Mouse (Mus musculus): ENCODE data around the gene Pcdh8.

Pcdh8 gene

DNA sequence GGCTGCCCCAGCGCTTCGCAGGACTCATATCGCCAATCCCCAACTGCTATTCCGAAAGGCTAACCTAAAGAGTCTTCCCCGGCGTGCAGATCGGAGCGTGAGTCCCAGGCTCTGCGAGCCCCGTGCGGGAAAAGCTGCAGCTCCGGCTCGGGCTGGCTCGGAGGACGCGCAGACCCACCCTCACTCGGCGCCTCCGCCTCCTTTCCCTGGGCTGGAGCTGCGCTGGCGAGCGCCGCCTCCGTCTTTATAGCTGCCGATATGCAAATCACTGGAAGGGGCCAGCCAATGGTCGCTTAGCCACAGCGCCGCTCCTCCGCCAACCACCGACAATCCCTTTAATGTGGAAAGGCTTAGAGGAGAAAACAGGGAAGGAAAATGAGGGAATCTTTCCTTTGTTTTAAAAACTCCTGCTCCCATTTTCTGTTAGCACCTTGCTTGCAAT, at the start of gene Pcdh8:
TSS of gene Pcdh8 (minus strand) at position 219 of the 442 bp plus-strand sequence.
- DNase-seq (ENCODE audit: low spot score) = peak; percentile 81

DNA sequence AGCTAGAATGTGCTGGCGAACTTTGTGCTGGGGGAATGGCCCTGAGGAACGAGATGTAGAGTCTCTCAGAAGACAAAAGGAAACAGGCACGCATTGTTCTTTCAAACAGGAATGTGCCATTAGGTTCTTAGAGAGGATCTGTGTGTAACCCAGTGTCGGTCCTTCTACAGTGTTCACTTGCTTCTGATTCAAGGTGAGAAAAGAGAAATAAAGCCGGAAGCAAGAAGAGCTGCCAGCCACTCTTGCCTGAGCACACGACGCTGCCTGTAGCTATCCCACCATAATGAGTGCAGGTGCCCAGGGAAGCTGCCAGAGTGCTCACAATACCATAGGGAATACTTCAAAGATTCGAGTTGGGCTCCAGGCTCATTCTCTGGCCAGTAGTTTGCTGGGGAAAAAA, 43.6 kb upstream of the Pcdh8 start:
- no peak for DNase-seq (ENCODE audit: low spot score)

DNA sequence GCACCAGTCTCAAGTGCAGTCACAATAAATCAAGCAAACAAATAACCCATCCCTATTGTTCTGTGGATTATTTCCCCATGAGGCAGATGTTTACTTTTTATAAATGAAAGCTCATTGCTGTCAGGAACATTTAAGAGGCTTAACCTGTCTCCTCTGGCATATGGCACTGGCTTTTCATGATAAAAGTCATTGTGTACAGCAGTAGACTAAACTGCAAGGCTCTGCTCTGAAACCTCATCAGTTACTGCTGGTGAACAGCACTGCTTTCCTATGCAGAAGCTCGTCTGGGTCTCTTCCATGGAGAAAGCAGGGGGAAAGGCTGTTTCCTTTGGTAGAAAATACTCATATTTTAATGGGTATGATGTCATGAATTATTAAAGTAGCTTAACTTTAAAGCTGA, 43.0 kb upstream of the Pcdh8 start:
- DNase-seq (ENCODE audit: low spot score) = no peak

DNA sequence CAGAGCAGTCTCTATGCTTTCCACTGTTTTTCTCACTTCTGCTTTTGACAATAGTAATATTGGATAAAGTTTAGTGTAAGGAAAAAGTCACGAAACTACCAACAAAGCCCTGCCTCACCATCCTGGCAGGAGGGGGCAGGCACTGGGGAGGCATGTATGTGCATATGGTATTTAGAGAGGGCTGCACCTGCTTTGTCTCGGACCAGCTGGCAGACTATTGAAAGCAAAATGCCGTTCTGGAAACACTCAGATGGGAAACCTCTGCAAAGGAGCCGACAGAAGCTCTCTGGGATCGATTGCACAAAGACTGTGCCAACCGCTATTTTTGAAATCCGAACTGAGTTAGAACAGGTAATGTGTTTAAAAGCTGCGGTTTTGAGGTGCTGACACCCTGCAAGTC, 22.1 kb upstream of the Pcdh8 start:
- no peak for DNase-seq (ENCODE audit: low spot score)

DNA sequence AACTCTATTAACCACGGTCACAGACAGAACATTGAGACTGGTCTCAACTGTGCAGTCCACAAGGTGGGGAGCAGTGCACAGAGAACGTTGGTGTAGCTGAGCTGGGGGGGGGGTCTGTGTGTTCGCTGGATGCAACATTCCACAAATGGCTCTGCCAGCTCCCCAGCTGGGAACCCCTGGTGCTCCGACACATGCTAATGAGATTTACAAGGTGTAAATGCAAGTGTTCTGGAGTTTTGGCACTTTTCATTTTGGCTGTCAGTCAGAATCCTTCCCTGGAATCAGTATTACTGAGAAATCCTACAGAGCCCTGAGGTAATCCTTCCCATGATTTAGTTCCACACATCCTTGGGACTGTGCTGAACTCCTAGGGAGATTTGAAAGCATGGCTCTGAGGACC, 18.4 kb upstream of the Pcdh8 start:
- no peak for DNase-seq (ENCODE audit: low spot score)

DNA sequence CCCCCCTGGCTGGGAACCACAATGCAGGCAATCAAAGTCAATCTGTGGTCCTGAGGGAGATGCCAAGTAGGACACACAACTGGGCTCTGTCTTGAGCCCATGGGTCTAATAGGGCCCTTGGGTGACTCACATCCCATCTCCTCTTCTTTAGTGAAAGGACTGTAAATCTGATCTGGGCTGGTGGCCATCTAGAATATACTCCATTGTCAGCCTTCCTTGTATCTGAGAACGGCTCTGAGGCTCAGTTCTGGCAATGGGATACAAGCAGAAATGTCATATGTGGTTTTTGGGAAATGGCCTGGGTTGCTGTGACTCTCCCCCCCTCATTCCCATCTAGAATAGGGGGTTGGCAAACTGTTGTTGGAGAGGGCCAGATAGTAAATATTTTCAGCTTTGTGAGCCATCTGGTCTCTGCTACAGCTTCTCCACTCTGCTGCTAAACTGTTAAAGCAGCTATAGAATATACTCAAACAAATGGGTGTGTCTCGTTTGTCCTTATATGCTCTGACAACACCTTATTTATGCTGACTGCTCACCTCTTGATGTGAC, 17.6 kb upstream of the Pcdh8 start:
- DNase-seq (ENCODE audit: low spot score) = no peak

DNA sequence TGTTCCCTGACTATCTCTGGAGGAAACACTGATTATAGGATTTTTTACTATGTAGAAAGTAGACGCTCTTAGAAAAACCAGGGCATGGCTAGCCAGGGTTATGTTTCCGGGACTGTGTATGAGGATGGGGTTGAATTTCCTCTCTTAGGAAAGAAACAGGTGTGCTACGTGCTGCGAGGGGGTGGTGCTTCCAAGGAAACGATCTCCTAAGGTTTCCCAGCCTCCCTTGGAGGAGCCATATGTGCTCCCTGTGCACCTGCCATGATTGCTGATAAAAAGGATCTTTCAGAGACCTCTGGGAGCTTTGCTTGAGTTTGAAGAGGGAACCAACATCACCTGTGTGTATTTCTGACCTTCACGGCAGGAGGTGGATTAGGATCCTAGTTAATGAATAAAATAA, 16.8 kb upstream of the Pcdh8 start:
- DNase-seq (ENCODE audit: low spot score) = no peak

DNA sequence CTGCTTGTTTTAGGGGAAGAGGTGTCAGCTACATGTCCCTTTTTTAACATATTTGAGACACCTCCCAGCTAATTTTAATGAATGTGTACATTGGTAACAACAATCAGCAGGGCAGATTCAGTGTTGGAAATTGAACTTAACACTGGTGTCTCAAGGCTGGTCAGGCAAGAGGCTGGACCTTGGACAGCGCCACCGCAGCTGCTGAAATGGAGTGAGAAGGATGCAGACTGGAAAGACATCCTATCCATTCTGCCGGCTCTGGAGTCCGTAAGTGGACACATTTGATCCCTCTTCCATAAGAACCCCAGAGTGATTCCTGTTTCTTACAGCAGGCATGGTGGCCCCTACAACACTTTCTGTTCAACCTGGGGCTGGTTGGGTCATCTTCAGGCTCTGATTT, 14.3 kb upstream of the Pcdh8 start:
- DNase-seq (ENCODE audit: low spot score) = no peak

DNA sequence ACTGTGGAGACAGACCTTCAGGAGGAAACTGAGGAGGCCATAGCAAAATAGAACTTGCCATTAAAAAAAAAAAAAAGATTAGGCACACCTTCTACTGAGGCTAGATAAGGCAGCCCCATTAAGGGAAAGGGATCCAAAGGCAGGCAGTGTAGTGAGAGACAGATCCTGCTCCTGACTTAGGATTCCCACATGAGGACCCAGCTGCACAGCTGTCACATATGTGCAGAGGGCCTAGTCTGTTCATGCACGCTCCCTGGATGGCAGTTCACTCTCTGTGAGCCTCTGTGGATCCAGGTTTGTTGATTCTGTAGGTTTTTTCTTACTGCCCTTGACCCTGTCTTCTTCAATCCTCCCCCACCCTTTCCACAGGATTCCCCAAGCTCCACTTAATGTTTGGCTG, 9.8 kb upstream of the Pcdh8 start:
- DNase-seq (ENCODE audit: low spot score) = no peak

DNA sequence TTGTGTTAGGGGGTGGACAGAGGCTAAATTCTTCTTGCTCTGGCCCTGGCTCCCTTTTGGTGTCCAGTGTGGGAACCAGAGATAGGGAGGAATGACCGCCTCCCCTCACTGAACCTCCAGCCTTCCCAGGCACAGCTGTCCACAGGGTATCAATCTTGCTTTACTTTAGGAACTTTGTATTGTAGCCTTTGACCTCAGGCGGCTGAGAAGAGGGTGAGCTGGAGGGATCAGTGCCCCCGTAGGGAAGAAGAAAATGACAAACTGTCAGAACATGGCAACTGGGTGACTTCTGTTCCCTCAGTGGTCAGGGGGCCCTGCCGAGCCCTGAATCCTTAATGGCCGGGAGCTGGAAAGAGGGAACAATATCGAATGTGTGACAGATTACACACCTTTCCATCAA, 9.2 kb upstream of the Pcdh8 start:
- DNase-seq (ENCODE audit: low spot score) = no peak

DNA sequence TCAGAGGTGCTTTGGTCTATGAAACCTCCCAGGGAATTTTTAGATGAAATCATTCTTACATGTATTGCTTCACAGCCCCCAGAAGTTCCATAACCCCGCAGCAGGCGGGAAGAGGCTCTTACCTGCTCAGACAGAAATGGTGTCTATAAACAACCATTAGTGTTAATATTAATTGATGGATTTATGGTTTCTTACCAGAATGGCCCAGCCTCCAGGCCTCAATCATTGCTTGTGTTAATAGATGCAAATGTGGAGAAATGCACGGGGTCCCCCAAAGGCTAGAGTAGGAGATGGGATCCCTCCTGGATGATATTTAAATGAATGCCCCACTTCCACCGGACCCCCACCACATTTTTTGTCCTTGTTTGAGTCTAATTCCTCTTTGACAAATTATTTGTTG, 8.7 kb upstream of the Pcdh8 start:
- no peak for DNase-seq (ENCODE audit: low spot score)

DNA sequence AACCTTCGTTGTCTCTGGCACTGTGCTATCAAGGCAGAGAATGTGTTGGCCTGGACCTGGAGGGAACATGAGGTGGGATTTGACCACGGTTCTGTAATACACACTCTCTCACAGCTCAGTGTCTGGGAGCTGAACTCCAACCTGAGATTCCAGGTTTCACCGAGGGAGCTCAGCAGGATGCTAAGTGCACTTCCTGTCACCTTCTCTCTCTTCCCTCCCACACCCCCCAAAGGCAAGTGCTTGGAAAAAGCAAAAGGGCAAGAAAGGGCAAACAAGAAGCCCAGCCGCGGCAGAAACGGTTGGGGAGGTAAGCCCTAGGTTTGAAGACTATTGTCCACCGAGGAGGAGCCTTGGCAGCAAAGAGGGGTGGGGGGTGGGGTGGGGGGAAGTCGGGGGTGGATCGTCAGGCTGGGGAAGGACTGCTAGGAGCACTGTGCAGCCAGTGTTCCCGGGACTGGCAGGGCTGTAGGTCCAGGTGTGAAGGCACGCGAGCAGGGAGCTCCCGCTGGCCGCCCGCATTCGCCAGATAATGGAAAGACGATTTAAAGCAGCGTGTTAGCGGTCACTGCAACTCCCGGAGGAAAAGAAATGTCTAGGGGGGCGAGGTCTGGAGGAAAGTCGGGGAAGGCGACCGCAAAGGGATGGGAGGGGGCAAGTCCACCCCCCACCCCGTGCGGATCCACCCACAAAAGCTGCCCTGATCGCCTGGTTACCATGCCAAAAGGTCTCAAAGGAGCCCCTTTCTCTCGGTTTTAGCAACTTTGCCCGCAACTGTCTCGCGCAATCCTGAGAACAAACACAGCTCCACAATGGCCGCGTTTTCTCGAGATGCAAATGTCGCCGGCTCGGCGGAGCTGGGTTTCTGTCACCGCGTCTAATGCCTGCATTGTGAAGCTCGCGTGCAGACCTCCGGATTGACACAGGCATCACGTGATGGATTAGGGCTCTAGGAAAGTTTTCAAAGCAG, 2.6 kb upstream of the Pcdh8 start:
- DNase-seq (ENCODE audit: low spot score) = no peak

DNA sequence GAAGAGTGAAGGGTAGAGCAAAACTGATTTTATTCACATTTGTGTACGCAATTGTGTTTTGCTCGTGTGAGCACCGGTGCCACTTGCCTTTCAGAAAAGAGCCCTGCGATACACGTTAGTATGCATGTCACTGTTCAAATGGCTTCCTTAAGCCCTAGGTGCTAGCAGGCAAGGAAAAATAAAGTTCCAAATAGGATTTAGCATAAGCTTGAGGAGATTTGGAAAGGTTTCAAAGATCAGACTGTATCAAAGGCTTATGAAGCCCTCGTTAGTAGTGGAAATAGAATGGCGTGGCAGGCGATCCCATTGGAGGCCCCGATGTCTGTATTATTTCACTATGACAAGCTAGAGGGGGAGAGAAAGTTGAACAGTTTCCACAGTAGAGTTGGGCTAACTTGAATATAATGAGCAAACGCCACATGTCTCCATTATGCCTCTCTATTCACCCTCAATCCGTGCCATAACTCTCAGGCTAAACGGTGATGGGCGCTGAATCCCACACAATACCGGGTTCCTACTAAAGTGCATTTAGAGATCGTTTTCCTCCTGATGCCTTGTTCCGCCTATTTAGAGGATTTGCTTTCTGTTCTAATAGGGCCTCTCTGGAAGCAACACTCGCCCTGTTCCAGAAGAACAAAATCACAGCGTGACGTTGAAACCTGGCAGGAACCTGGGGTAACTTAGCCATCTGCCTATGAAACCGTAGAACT, 845 bp upstream of the Pcdh8 start:
- no peak for DNase-seq (ENCODE audit: low spot score)

DNA sequence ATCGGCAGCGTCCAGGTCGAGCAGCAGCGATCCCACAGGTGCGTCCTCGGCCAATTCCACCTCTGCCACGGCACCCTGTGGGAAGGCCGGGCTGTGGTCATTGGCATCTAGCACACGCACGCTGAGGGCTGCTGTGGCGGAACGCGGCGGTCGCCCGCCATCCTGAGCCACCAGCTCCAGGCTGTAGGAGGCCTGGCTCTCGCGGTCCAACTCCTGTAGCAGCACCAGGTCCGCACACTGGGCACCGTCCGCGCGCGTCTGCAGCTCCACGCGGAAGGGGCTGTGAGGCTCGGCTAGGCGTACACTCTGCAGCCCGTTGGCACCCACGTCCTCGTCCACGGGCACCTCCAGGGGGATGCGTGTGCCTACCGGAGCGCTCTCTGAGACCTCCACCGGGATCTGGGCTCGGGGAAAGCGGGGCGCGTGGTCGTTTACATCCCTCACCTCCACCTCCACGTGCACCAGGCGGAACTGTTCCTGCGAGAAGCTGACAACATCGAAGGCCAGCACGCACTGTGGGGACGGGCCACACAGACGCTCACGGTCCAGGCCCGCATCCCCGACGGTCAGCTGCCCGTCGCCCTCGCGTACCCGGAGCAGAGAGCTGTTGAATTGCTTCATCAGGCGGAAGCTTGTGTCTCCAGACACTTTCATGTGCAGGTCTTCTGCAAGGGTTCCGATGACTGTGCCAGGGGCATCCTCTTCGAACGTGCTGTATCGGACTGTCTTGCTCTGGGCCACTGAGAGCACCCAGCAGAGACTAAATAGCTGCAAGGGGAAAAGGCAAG, 612 bp downstream of the Pcdh8 start:
- no peak for DNase-seq (ENCODE audit: low spot score)

DNA sequence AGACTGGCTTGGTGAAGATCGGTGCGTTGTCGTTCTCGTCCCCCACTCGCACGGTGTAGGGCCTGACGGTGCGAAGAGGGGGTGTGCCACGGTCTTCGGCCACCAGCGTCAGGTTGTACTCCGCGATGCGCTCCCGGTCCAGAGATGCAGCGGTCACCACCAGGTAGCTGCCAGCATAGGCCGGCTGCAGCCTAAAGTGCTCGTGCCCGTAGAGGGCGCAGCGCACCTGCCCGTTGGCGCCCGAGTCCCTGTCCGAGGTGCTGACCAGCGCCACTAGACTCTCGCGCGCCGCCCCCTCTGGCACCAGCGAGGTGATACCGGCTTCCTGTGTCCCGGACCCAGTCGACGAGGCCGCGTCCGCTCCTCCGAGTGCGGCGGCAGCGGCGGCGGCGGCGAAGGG, 1.5 kb downstream of the Pcdh8 start:
- DNase-seq (ENCODE audit: low spot score) = peak; percentile 60

DNA sequence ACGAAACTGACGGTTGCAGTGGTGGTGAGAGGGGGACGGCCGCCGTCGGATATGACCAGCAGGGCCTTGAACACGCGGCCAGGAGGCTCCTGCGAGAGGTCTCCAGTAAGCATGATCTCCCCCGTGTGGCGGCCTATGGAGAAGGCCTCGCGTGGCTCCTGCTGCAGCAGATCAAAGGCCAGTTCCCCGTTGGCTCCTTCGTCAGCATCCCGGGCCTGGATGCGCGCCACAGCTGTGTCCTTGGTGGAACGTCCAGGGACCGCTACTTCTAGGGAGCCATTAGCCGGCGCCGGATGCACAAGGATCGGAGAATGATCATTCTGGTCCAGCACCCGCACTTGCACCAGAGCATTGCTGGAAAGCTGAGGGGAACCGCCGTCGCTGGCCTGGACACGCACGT, 2.1 kb downstream of the Pcdh8 start:
- DNase-seq (ENCODE audit: low spot score) = peak; percentile 27

DNA sequence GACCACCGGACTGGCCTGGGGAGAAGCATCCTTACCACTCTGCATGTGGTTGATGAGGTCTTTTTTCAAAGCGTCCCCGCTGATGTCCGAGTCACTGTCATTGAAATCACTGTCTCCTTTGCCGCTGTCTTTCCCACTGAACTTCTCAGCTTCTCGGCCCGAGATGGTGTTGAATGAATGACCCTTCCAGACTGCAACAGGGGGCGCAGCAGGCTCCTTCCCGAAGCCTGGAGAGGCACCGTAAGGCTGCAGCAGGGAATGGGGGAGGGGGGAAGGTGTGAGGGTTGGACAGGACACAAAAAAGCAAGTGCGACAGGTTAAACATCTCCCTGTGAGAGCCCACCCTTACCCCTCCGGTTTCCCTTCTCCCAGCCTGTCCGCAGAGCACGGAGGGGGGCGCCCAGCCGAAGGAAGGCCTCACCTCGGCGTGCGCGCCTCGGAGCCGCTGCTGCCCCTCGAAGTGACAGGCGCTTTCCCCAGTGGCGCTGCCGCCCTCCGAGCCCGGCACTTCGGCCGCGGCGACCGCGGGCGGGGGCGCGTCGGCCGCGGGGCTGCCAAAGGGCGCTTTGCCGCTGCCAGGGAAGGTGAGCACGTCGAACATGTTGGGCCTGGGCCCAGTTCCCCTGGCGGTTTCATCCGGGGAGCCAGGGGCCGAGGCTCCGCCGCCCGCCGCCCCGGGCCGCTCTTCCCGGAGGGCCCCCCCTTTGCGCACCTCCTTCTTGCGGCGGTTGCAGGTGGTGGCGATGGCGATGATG, 2.9 kb downstream of the Pcdh8 start:
- DNase-seq (ENCODE audit: low spot score) = no peak

DNA sequence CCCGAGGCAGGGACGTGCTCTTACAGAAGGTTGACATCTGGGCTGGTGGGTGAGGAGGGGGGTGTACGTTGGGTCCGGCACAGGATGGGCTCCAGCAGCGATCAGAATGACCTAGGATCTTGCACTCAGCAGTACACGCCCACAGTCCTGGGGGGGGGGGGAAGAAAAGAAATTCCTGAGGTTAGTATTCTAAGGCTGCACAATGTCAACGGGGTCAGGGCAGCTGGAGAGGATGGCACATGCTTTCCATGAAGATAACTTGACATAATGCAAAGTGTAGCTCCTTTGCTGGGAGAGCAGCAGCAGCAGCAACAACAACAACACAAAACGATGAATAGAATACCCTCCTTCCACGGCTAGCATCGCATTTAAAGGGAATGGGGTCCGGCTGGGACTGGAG, 3.5 kb downstream of the Pcdh8 start:
- no peak for DNase-seq (ENCODE audit: low spot score)

DNA sequence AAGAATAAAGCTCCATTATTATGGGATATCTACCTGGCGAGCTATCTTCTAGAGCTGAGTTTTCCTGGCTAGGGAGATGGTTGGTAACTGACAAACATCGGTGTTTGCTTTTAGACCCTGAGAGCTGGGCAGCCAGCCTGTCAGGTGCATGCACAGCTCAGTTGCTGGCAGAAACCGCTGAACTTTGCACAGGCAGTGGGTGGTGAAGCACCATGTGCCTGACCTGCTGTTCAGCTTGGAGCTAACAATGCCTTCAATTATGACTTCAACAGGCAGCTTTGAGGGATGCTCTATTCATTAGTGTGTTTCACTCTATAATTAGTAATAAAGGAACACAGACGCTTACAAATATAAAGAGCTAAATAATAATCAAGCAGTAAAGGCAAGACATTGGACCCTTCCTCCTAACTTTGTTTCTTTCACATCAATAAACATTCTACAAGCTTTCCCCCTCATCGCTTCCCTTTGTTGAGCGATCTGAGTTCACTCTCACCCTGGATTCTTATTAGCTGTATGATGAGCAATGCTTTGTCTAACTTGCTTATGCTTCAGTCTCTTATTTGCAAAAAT, 5.8 kb downstream of the Pcdh8 start:
- no peak for DNase-seq (ENCODE audit: low spot score)

DNA sequence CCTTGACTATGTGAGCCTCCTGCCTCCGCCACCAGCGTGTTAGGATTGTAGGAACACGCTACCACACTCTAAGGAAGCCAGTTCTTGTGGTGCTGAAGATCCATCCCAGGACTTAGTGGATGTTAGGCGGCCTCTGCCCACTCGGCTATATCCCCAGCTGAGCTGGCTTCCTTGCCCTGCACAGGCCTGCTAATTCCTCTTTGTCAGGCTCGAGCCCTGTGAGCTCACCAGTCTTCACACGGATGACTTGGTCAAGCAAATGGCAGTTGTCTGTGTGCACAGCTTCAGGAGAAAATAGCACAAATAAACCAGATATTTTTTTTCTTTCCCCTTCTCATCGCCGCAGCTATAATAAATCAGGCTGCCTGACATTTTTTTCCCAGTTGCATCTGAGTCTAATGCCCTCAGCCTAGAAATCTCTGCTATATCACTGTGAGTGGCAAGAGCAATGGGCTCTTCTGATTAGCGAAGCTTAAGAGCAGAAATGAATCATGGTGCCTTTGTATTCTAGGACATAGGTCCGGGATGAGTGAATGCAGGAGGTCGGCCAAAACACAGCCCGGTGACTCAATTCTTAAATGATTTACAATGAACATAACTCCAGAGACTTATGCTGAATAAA, 16.4 kb downstream of the Pcdh8 start:
- DNase-seq (ENCODE audit: low spot score) = no peak

DNA sequence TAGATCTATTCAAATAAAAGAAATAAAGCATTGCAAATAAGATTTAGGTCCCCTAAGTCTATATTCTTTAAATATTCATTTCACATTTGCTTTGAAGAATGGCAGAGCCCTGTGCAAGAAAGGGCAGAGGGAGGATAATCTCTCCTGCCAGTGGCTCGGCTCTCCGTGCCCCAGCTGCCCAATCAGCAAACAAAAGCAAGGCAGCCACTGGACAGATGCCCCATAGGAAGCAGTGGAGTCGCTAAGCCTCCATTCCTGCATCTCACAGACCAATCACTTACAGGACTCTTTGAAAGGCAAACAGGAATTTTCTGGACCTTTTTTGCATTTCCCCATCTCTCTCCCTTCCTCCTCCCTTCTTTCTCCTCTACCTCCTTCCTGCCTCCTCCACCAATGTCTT, 17.0 kb downstream of the Pcdh8 start:
- no peak for DNase-seq (ENCODE audit: low spot score)

Data from ovary, adult 18-20 months (tissue).